Mouse (Mus musculus) embryo, embryonic 10.5 days (tissue): Measurements from ENCODE around the gene Neurod1.

Experiments
- DNase-seq: peaks from one replicate; pipeline ENCODE4 v3.0.0-alpha.2; 2015; ENCODE audit warnings: low spot score

Gene Neurod1

DNA sequence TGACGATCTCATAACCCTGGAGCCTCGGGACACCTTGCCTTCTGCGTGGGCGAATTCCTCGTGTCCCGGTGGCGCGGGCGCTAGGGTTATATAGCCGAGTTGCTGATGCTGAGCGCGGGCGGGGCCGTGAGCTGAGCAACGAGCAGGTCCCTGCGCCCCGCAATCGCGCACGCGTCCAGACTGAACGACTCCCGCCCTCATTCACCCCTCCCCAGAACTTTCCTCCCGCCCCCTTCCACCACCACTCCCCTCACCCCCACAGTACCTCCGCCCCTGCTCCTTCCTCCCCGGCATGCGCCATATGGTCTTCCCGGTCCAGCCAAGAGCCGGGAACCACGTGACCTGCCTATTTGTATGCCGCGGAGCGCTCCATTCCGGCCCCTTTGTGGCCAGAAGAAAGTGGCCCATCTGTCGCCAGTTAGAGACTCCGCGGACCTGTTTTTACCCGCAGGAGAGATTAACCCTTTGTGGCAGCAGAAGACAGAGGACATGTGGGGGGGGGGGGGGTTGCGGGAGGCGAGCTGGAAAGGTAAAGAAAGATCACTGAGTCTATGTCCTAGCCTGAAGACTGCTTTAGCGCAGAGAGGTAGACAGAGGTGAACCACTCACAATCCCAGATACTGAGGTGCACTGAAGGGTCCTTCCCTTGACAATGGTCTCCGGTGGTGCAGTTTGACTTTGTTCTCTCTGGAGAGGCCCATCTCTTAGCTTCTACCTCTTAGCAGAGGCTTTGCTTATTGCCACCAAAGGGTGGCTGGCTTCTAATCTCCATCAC is at the start of gene Neurod1, which contains the start of gene Cerkl:
TSS of gene Neurod1 (minus strand) at position 177 of the 775 bp plus-strand sequence.
TSS of gene Cerkl (minus strand) at position 211 of the 775 bp plus-strand sequence.
- DNase-seq = peak; percentile 91

DNA sequence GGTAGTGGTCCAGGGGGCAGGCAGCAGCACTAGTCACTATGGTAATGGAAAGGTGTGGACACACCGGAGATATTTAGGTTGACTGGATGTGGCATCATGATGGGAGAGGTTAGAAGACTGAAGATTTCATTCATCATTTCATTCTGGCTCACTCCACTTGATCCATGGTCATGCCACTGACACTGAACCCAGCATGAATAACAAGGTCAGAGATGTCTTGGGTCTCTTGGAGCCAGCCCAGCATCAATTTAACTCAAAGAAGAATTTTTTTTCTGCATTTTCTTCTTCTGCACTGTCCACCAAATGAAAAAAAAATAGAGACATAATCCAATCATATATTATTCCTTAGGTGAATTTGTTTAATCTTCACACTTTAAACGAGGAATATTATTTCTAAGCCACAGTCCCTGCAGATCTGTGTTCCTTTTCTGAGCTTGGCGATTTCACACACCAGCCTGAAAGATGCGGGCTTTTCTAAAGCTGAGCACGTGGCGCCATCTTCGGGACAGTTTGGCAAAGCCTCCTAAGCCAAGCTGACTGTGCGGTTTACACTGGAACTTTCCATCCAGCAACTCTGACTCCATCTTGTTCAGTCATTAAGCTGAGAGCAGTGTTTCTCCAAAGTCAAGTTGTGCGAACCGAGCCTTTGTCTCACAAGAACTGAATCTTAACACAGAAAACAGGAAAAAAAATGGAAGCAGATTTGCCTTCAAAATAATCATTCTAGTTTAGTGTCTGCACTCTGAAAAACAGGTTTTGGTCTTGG is 42.6 kb upstream of the Neurod1 start:
- peak; percentile 89 for DNase-seq

- no peak for DNase-seq
These were observed 28.6 kb upstream of the Neurod1 start for GRCm38 (mm10) chr2:79485127-79485526.

DNA sequence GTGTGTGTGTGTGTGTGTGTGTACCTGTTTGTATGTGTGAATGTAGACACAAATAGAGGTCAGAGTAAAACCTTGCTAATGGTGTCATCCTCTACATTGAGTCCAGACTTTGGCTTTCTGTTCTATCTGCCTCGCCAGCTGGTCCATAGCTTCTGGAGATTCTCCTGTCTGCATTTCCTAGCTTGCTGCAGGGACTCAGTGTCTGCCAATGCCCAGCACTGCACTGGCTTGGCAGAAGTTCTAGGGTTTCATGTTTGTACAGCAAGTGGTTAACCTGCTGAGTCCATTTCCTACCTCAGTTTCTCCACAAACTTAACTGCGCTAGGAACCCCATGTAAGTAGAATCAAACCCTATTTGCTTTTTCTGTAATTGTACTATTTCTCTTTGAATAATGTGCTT is 26.0 kb upstream of the Neurod1 start:
- no peak for DNase-seq

- no peak for DNase-seq
These were observed 5.9 kb upstream of the Neurod1 start for GRCm38 (mm10) chr2:79462411-79462810.

DNA sequence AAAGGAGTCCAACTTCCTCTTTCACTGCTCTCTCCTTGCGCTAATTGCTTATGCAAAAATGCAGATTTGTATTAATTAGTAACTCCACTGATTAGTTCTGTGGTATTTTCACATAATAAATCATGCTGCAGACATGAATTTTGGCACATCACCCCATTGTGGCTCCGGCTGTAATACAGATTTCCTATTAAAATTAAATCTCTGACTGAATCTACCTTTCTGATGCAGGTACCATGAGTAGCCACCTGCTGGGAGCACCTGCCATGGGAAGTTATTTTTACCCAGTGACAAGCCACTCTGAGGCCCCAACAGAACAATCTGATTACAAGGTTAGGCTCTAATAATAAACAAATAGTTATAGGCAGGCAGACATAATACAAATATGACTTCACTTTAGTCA is 5.3 kb upstream of the Neurod1 start:
- no peak for DNase-seq

- peak; percentile 74 for DNase-seq
These were observed 4.0 kb upstream of the Neurod1 start for GRCm38 (mm10) chr2:79460586-79460985.

DNA sequence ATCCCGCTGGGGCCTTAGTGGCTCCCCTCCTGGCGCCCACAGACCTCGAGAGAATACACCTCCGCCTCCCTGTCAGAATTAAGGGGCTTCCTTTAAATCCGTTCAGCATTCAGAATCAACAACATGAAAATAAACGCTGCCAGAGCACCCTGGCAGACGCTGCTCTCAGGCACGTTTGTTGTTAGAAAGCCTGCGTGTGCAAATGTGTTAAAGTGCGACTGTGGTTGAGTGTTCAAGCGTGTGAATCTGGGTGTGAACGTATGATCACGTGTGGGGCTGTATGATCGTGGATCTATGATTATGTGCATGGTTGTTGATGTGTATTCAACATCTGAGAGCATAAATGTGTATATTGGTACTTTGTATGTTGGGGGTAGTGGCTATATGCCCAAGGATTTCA is 3.6 kb upstream of the Neurod1 start:
- DNase-seq = peak; percentile 15

DNA sequence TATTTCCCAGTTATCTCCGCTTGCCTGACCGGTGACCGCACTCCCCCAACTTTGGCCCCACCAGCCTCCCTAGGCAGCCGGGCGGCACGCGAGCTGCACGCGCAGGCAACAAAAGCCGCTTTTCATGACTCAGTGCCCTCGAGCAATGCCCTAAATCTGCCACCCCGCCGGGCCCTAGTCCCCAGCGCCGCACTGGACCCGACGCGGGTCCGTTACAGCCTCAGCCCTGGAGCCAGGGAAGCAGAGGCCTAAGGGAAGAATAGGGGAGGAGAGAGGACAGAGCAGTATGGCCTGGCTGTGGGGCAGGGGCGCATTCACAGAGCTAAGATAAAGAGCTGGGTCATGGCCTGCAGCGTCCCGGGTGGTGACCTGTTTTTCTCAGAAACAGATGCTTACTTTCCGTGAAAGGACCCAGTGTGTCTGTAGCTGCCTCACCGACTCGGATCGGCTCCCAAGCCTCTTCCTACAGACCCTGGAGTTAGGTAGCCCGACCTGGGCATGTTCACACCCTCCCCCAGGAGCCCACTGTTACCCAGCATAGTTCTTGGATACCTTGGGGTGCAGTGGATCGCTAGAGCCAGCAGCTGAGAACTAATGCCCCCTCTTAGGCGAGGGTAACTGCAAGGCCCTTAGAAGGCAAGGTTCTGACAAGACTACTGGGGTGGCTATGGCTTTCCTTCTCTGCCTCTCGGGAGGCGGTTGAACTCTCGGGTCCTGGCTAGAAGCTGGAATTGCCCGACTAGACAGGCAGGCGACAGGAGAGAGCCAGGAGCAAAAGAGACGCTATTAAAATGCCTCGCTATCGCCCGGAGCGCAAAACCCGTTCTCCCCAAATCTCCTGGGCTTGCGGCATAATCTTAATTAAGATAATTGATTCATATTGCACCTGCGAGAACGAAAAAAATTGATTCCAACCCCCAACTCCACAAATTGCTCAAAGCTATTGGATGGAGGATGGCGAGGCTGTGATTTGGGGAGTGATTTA is 2.8 kb upstream of the Neurod1 start:
- DNase-seq = peak; percentile 76

GRCm38 (mm10) chr2:79457932-79458331 is 1.4 kb upstream of the Neurod1 start:
- peak; percentile 25 for DNase-seq

DNA sequence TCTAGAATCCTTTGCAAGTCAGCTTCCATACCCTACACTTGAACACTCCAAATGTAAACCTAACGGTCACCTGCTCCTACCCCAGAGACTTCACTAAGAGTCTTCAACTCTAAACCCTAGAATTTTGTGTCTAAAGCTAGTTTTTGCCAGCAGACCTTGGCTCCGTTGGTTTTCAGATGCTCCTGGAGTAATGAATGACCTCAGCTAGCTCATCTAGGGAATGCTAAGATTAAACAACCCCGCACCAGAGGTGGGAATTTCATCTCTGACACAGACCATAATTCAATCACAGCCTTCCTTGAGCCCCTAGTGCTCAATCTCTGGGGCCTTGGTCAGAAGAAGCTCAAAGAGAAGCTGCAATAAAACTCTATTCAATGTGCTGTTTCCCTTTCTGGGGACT is 883 bp upstream of the Neurod1 start:
- no peak for DNase-seq

DNA sequence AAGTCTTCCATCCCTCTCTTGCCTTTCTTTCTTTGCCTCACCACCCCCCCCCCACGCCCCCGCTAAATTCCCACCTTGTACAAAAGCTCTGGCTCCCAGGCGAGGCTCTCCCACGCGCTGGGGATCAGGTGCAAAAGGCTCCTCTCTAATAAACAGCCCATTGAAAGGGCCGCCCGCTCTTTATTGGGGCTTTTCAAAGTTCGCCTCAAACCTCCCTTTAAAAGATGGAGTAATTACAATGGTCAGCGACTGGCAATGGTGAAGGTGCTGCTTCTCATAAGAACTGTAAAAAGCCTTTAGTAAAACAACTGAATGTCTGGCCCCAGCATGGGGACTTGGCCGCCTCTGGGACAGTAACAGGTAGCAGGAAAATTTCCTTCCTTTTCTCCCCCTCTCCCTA is 905 bp downstream of the Neurod1 start:
- DNase-seq = peak; percentile 36

DNA sequence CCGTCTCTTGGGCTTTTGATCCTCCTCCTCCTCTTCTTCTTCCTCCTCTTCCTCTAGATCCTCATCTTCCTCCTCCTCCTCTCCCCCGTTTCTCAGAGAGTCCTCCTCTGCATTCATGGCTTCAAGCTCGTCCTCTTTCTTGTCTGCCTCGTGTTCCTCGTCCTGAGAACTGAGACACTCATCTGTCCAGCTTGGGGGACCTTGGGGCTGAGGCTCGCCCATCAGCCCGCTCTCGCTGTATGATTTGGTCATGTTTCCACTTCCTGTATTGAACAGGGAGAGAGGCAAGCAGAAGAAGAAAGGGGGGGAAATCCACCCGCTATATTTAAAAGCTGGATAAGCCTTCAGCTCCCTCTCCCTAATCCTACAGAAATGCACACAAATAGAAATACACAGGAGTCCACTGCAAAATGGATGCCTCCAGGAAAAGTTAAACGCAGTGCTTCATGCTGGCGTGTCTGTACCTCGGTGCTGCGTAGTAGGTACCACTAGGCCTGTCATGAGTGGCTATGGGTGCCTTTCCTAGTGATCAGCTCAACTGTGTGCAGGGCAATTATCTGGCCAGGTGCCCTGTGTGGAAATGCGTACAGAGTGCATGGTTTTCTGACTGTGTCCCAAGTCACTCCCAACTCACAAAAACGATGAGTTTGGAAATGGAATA is 1.6 kb downstream of the Neurod1 start:
- DNase-seq = peak; percentile 12

DNA sequence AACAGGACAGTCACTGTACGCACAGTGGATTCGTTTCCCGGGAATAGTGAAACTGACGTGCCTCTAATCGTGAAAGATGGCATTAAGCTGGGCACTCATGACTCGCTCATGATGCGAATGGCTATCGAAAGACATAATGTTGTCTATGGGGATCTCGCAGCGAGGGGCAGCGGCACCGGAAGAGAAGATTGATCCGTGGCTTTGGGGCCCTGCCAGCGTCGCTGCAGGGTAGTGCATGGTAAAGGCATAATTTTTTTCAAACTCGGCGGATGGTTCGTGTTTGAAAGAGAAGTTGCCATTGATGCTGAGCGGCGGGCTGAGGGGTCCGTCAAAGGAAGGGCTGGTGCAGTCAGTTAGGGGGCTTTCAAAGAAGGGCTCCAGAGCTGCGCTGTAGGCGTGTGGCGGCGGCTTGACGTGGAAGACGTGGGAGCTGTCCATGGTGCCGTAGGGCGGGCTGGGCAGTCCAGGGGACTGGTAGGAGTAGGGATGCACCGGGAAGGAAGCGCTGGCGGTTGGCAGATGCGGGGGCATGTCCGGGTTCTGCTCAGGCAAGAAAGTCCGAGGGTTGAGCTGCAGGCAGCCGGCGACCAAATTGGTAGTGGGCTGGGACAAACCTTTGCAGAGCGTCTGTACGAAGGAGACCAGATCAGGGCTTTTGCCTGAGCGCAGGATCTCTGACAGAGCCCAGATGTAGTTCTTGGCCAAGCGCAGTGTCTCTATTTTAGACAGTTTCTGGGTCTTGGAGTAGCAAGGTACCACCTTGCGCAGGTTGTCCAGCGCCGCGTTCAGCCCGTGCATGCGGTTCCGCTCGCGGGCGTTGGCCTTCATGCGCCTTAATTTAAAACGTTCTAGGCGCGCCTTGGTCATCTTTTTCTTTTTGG is 2.4 kb downstream of the Neurod1 start:
- peak; percentile 88 for DNase-seq

GRCm38 (mm10) chr2:79451438-79451837 is 5.1 kb downstream of the Neurod1 start:
- no peak for DNase-seq

DNA sequence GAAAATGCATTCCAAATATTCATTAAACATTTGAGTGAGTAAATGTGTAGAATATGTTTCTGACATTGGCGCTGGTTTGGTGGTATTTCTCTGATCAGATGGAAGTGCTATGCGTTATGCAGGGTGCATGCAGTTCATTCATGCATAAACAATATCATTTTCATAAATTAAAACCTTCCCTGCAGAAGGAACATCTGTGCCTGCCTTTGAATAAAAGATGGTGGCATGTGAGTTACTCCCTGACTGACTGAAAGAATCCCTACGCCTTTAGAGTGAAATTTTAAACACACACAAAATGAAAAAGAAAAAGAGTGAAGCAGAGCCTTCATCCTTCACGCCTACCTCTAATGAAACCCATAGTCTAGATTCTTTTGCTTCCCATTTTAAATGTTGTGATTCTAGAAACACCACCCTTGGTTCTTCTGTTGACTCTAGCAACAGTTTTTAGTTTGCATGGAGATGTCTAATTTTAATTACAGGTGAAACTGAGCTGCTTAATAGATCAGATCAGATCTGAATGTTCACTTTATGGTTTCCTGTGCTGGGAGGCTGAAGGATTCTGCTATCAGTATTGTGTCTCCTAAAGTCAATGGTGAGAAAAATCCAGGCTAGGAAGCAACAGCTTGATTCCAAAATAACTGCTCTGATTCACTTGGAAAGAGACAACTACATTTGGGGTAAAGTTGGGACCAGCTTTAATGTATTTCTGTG is 5.7 kb downstream of the Neurod1 start:
- no peak for DNase-seq

DNA sequence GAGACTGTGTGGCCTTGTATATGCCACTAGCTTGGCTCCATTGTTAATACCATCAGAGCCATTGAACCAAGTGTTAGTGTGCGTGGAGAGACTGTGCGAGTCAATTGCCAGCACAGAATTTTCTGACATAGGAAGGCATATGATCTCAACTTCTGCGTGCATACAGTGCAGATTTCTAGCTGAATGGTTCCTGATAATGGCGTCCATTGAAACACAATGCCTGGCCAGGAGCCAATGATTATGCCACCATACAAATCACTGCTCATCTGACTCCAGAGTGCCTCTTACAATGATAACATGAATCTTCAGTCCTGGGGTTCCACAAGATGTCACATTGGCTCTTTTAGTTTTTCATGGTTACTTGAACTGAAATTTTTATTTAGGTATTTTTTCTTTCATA is 7.2 kb downstream of the Neurod1 start:
- no peak for DNase-seq

DNA sequence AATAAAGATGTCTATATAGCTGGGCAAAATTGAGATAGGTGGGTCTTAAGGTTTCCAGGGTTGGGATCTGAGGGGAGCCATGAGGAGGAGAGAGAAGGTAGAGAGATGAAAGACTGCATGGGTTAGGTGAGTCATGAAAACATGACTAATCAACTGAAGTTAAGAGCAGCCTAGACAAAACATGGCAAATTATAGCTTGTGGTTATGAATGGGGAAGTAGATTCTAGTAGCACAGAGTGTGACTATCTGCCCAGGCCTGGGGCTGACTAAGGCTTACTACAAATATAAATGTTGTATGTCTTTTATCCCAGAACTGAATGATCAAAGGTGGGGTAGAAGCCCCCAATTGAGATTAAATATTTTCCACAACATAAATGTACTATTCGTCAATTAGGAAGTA is 9.4 kb downstream of the Neurod1 start:
- DNase-seq = no peak

DNA sequence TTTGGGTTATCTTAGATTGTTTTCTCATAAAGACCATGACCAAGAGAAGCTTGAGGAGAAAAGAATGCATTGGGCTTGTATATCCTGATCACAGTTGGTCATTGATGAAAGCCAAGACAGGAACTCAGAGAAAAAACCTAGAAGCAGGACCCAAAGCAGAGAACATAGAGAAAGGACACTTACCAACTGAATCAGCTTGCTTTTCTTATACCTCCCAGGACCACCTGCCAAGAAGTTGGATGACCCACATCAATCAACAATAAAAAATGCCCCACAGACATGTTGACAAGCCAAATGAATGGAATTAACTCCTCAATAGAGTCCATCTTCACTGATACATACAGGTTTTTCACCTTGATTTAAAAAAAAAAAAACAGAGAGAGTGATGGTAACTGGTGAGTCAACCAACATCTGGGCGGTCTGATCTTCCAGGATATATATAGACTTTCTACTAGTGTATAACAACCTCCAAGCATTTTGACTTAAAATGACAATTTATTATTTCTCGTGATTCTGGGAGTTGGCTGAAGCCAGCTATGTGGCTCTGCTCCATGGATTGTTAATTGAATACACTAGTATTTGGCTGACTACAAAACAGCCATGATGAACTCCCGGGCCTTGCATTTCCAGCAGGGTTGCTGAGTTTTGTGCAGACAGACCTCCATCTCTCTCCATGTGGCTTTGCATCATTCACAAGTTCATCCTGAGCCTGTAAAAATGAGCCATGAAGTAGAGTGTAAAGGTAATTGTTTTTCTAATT is 12.5 kb downstream of the Neurod1 start:
- DNase-seq = no peak
